Mouse (Mus musculus): Measurements from ENCODE around the gene Clic4. TPM values are rescaled to one million over a fixed set of nuclear protein-coding genes. Genes with fewer than 3 reads are reported as not detected.

The Clic4 gene
- polyA plus RNA-seq, 1 experiment from 2014 or later = 108 TPM

DNA sequence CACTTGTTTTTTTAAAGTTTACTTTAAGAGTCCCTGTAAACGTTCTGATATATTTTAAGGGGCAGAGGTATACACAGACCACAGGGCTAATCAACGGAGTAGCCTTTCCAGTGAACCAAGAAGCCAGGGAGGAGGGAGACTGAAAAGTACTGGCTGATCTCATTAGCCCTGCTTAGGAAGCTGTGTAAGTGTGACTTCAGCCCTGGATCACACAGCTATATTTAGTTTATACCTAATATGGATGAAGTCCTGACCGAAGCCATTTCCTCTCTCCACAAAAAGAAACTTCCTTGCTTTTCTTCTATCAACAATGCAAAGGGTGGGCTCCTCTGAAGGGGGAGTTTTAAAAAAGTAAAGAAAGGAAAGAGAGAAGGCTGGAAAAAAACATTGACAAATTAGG, 17.8 kb downstream of the Clic4 start:
- peak overlapping the region; percentile 2; the same call in 1 of the 2 replicates for H3K27ac ChIP-seq
- no peak overlapping the region for H3K4me3 ChIP-seq (replicated peaks)
- H3K9ac ChIP-seq (replicated peaks) = no peak overlapping the region
- no peaks in the 10 kb centered on the region for H3K27me3 ChIP-seq
- H3K36me3 ChIP-seq = no peaks in the 10 kb centered on the region
- H3K9me3 ChIP-seq = no peaks in the 10 kb centered on the region
- H3K4me2 ChIP-seq (replicated peaks) = no peak overlapping the region
- 47% methylated on average over 3 of the region's 3 CpGs for WGBS
- peaks cover 48% of the 10 kb centered on the region for H3K4me1 ChIP-seq (replicated peaks)
- no peak for ATAC-seq

DNA sequence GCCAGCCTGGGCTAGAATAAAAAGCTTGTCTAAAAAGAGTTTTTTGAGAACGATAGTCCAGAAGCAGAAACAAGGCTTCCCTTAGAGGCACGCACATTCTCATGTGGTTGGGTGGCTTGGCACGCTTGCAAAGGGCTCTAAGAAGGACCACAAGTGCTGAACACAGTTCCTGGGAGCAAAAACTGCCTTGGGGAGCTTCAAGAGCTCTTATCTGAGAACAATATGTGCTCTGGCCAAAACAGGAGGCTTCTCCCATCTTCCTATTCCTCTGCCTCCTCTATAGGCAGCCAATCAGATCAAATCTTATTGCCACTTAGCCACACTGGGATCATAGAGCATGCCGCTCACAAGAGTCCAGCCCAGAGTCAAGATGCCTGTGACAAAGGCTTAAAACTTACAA, 18.3 kb downstream of the Clic4 start:
- Histone ChIP-seq H3K36me3 (no peaks in the 10 kb centered on the region), H3K4me1 (replicated peaks) (peaks cover 45% of the 10 kb centered on the region), H3K4me2 (replicated peaks) (no peak overlapping the region), H3K27me3 (no peaks in the 10 kb centered on the region), H3K27ac (peak overlapping the region; percentile 2; the same call in 1 of the 2 replicates), H3K9me3 (no peaks in the 10 kb centered on the region), H3K4me3 (replicated peaks) (no peak overlapping the region), H3K9ac (replicated peaks) (no peak overlapping the region)
- no peak for ATAC-seq
- WGBS = 79% methylated on average over 4 of the region's 4 CpGs

DNA sequence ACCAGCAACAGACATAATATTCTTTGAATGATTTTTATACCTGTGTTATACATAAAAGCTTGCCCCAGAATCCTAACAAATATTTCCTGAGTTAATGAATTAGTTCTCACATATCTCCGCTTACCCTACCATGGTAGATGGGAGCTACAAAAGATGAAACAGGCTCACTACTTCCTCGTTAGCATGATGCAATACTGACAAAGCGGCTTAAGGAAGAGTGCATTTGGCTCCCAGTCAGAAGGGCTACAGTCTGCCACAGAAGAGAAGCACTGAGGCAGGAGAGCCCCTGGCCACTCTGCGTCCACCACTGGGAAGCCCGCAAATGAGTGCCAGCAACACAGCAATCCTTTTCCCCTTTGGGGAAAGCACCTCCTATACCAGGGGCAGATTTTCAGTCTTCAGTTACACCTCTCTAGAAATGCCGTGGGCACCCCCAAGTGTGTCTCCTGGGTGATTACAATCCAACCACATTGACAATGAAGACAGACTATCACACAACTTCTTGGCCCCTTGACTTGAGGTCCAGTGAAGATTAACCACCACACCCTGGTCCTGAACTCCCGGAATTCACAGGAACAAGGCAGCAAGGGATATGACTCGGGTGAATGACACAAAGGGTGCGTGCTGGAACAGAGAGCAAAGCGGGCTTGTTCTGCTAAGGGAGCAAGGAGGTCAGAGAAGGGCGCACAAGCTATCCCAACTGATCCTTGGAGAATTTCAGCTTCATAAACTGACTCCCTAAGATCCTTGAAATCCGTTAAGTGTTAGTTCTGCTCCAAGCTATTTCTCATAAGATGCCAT, 19.2 kb downstream of the Clic4 start:
- Histone ChIP-seq H3K9me3 (no peaks in the 10 kb centered on the region), H3K4me1 (replicated peaks) (peaks cover 38% of the 10 kb centered on the region), H3K4me2 (replicated peaks) (no peak overlapping the region), H3K27ac (no peak overlapping the region; the same call in 1 of the 2 replicates), H3K9ac (replicated peaks) (no peak overlapping the region), H3K27me3 (no peaks in the 10 kb centered on the region), H3K4me3 (replicated peaks) (no peak overlapping the region), H3K36me3 (0 out of 2 replicates have a peak, but pooled peaks cover 3% of the 10 kb centered on the region)
- WGBS = 86% methylated on average over 12 of the region's 12 CpGs
- no peak for ATAC-seq

DNA sequence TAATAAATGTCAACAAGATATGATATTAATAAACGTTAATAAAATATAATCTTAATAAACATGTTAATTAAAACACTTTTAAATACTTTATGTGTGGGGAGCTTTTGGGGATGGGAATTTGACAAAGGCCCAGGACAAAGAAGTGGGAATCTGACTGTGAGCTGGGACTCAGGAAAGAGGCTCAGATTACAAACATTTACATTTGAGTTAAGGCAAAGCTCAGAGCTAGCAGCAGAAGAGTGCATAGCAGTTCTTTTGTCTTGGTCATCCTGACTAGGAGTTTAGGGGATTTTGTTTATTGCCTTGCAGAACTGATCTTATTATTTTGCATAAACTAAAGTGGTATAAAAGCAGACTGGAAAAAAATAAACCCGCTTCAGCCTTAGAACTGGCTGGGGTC, 20.8 kb downstream of the Clic4 start:
- Histone ChIP-seq H3K9me3 (no peaks in the 10 kb centered on the region), H3K36me3 (0 out of 2 replicates have a peak, but pooled peaks cover 3% of the 10 kb centered on the region), H3K4me1 (replicated peaks) (peaks cover 46% of the 10 kb centered on the region), H3K4me2 (replicated peaks) (no peak overlapping the region), H3K27ac (no peak overlapping the region), H3K9ac (replicated peaks) (no peak overlapping the region), H3K27me3 (no peaks in the 10 kb centered on the region), H3K4me3 (replicated peaks) (no peak overlapping the region)
- 11% methylated on average over 2 of the region's 2 CpGs for WGBS
- no peak for ATAC-seq

DNA sequence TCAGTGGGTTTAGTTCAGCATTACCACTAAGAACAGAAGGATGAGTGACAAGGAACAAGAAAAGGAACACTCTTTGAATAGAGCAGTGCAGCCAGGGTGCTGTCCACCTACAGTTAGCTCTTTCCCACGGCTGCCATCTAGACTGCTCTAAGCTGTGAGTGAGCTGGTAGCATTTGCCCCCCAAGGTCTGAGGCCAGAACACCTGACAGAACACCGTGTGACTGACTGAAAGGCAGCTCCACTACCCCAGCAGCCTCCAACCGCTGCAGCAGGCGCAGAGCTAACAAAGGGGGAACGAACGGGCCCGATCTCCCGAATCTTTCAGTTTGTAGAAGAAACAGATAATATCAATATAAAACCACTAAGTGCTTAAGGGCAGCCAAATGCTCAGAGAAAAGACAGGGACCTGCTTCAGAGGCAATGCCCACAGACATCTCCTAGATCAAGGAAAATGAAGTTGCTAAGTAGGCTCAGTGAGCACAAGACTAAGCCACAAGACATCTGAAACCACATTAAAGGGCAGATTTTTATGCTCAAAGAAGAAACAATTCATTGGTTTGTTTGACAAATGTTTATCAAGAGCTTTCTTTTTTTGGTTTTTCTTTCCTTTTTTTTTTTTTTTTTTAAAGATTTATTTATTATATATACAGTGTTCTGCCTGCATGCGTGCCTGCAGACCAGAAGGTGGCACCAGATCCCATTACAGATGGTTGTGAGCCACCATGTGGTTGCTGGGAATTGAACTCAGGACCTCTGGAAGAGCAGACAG, 24.2 kb downstream of the Clic4 start:
- Histone ChIP-seq H3K27me3 (no peaks in the 10 kb centered on the region), H3K4me3 (replicated peaks) (no peak overlapping the region), H3K9me3 (no peaks in the 10 kb centered on the region), H3K4me2 (replicated peaks) (no peak overlapping the region), H3K9ac (replicated peaks) (no peak overlapping the region), H3K27ac (no peak overlapping the region; the same call in 1 of the 2 replicates), H3K36me3 (0 out of 2 replicates have a peak, but pooled peaks cover 3% of the 10 kb centered on the region), H3K4me1 (replicated peaks) (peaks cover 43% of the 10 kb centered on the region)
- 69% methylated on average over 9 of the region's 9 CpGs for WGBS
- no peak for ATAC-seq

DNA sequence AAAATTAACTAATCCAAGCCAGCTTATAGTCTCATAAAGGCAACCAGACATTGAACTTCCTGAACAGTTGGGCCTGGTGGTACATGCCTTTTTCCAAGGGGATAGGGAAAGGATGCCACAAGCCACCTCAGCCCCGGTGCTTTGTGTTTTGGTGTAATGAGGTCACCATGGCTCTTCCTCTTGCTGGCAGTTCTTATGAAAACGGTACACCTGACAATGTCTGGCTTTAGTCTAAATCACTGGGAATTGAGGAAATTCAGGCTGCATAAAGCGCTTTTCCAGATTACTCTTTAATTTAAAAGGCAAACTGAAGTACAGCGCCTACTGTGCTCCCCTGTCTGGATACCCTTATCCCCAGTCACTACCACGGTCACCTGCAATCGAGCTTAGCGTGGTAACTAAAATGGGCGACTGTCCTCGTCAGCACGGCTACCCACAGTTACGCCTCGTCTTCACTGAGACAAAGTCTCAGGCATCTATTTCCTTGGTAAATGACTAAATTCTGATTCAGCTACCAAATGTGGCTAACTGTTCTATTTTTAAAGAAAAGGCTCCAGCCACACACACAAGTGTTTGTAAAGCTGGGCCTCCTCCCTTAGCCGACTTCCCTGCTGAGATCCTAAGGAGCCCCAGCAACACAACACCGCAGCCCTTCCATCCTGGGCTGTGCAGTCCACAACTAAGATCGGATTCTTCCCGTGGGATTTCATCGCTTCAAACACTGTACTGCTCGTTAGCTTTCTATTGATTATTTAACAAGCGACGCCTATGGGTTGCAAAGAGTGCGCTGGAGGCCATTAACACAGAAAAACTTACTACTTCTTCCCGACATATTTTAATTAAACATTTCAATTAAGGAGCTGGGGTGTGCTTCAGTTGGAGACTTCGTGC, 25.5 kb downstream of the Clic4 start:
- Histone ChIP-seq H3K4me3 (replicated peaks) (no peak overlapping the region), H3K4me2 (replicated peaks) (no peak overlapping the region), H3K36me3 (0 out of 2 replicates have a peak, but pooled peaks cover 3% of the 10 kb centered on the region), H3K27me3 (no peaks in the 10 kb centered on the region), H3K9ac (replicated peaks) (no peak overlapping the region), H3K4me1 (replicated peaks) (peaks cover 42% of the 10 kb centered on the region), H3K27ac (peak overlapping the region; percentile 53; the same call in 1 of the 2 replicates), H3K9me3 (no peaks in the 10 kb centered on the region)
- ATAC-seq = no peak
- 60% methylated on average over 23 of the region's 23 CpGs for WGBS

DNA sequence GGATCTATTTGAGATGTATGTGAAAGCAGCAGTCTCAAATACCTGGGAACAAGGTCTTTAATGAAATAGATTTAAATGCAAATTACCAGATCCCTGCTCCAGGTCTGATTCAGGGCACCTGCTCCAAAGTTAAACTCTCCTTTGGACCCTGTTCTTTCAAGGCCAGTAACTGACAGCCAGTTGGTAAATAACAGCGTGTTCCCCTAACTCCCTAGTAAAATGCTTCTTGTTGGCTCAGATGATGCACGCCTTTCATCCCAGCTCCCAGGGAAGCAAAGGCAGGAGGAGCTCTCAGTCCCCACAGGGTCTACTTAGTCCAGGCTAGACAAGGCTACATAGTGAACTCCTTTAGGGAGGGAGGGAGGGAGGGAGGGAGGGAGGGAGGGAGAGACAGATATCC, 26.2 kb downstream of the Clic4 start:
- 0 out of 2 replicates have a peak, but pooled peaks cover 3% of the 10 kb centered on the region for H3K36me3 ChIP-seq
- H3K27me3 ChIP-seq = no peaks in the 10 kb centered on the region
- H3K9ac ChIP-seq (replicated peaks) = no peak overlapping the region
- H3K4me1 ChIP-seq (replicated peaks) = peaks cover 45% of the 10 kb centered on the region
- no peak overlapping the region for H3K4me3 ChIP-seq (replicated peaks)
- no peak overlapping the region for H3K4me2 ChIP-seq (replicated peaks)
- H3K9me3 ChIP-seq = no peaks in the 10 kb centered on the region
- no peak for ATAC-seq
- 87% methylated on average over 2 of the region's 2 CpGs for WGBS
- H3K27ac ChIP-seq = 0 out of 2 replicates have a peak overlapping the region, but pooled peaks have one; percentile 53

DNA sequence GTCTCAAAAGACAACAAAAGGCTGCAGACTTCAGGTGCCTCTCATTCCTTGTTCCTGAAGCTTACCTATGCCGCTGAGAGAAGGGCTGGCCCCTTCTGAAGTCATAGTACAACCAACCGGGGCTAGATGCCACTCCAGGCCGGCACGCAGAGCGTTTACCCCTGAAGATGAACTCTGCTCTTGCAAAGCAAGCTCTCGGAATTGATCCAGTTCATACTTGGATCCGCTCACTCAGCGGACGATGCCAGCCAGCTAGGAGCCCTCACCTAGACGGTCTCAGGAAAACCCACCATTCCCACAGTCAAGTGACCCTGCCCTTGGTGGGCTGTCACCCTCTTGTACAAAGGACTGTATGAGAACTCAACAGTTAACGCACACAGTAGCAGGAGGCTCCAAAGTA, 26.8 kb downstream of the Clic4 start:
- Histone ChIP-seq H3K27me3 (no peaks in the 10 kb centered on the region), H3K4me1 (replicated peaks) (peaks cover 51% of the 10 kb centered on the region), H3K9ac (replicated peaks) (no peak overlapping the region), H3K27ac (no peak overlapping the region), H3K4me2 (replicated peaks) (no peak overlapping the region), H3K4me3 (replicated peaks) (no peak overlapping the region), H3K9me3 (no peaks in the 10 kb centered on the region), H3K36me3 (0 out of 2 replicates have a peak, but pooled peaks cover 3% of the 10 kb centered on the region)
- ATAC-seq = no peak
- 91% methylated on average over 11 of the region's 11 CpGs for WGBS

DNA sequence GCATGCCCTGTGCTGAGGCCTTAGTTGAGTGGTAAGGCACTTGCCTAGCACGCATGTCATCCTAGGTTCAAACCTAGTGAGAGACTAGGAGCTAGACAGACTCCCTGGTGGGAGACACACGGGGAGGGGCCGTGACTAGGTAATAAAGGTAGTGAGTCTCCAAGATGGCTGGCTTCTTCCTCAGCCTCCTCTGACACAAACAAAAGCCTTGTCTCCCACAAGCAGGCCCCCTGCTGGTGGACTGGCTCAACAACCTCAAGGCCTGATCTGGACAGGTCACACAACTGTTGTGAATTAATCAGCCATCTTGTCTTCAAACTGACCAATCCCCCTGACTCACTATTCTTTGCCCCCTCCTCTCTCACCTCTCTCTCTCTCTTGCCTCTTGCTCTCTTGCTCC, 28.3 kb downstream of the Clic4 start:
- Histone ChIP-seq H3K36me3 (0 out of 2 replicates have a peak, but pooled peaks cover 3% of the 10 kb centered on the region), H3K4me1 (replicated peaks) (peaks cover 64% of the 10 kb centered on the region), H3K4me2 (replicated peaks) (no peak overlapping the region), H3K9ac (replicated peaks) (no peak overlapping the region), H3K27ac (no peak overlapping the region), H3K9me3 (no peaks in the 10 kb centered on the region), H3K27me3 (no peaks in the 10 kb centered on the region), H3K4me3 (replicated peaks) (no peak overlapping the region)
- ATAC-seq = no peak
- WGBS = 94% methylated on average over 3 of the region's 3 CpGs

DNA sequence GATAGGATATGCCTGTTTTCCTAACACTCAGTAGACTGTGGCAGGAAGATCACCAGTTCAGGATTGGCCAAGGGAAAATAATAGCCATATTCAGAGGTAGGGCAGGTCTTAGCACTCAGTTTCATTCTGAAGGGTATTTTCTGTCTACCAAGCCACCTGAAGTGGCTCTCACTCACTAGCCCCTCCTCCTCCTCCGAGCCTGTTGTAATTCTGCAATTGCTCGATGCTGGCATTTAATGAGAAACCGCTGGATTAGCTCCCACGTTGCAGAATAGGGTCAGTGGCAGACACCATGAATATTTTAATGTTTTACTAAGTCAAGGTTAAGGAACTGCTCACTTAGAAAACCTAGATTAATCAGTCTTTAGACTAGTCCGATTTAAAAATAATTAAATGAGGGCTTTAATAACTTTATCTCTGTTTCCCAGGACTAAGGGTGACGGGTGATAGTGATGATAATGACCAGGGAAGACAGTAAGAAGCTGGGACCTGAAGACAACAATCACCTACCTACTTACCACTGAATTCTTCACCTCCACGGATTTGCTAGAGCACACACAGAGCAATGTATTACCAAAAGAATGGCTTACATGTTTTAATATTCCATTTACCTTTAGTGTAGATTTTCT, 29.6 kb downstream of the Clic4 start:
- 0 out of 2 replicates have a peak, but pooled peaks cover 5% of the 10 kb centered on the region for H3K36me3 ChIP-seq
- no peak overlapping the region for H3K4me2 ChIP-seq (replicated peaks)
- no peak overlapping the region for H3K9ac ChIP-seq (replicated peaks)
- ATAC-seq = no peak
- no peak overlapping the region for H3K27ac ChIP-seq
- H3K27me3 ChIP-seq = no peaks in the 10 kb centered on the region
- 52% methylated on average over 7 of the region's 7 CpGs for WGBS
- no peak overlapping the region for H3K4me3 ChIP-seq (replicated peaks)
- H3K9me3 ChIP-seq = no peaks in the 10 kb centered on the region
- peaks cover 69% of the 10 kb centered on the region for H3K4me1 ChIP-seq (replicated peaks)

DNA sequence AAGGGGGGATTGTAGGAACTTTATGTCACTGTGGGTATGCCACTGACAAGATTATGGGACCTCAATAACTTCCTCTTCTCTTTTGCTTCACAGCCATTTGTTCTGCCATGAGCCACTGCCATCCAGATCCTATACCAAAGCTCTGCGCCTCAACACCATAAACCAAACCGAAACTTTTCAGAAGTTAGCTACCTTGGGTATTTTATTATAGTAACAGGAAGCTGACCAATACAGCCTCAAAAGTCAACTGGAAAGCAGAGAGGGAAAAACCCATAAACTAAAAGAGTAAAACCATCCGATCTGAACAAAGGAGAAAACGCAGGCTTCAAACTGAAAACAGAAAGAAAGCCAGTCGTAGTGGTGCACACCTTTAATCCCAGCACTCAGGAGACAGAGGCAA, 30.2 kb downstream of the Clic4 start:
- ATAC-seq = no peak
- no peak overlapping the region for H3K4me3 ChIP-seq (replicated peaks)
- no peaks in the 10 kb centered on the region for H3K9me3 ChIP-seq
- no peaks in the 10 kb centered on the region for H3K27me3 ChIP-seq
- H3K4me1 ChIP-seq (replicated peaks) = peaks cover 64% of the 10 kb centered on the region
- H3K36me3 ChIP-seq = 0 out of 2 replicates have a peak, but pooled peaks cover 5% of the 10 kb centered on the region
- H3K27ac ChIP-seq = no peak overlapping the region
- H3K9ac ChIP-seq (replicated peaks) = no peak overlapping the region
- 90% methylated on average over 5 of the region's 5 CpGs for WGBS
- H3K4me2 ChIP-seq (replicated peaks) = no peak overlapping the region
